In genomic region chrX:23692722-23693442, GRCm38 (mm10) we compare ENCODE assay signal across 8 mouse cellular contexts. TPM values are rescaled to one million over a fixed set of nuclear protein-coding genes. Genes with fewer than 3 reads are reported as not detected.
DNase-seq lines count a peak whose midpoint lies in the region; ATAC-seq and TF ChIP-seq lines count a peak whose summit lies in the region.

Gene Wdr44 (plus strand): TSS chrX:23693051.

- peak within 1 kb of the TSS; percentile 61 for H3K4me3 ChIP-seq in embryonic facial prominence, embryonic 14.5 days (ENCODE audit: low read depth, low read length)
- H3K4me3 ChIP-seq in heart, adult 2 months, result peak within 1 kb of the TSS; percentile 75
- H3K4me3 ChIP-seq in limb, embryonic 13.5 days, result peak within 1 kb of the TSS; percentile 57
- H3K4me3 ChIP-seq in midbrain, embryonic 16.5 days (ENCODE audit: low read depth, low read length), result peak within 1 kb of the TSS; percentile 58

- no peaks in the 10 kb centered on the region for H3K79me2 ChIP-seq in heart, adult 2 months (replicated peaks; ENCODE audit: control insufficient read depth, insufficient read depth, low read length)

- no peaks in the 10 kb centered on the region for H3K4me1 ChIP-seq in embryonic facial prominence, embryonic 14.5 days (ENCODE audit: control insufficient read depth, insufficient read depth, low read length)
- no peaks in the 10 kb centered on the region; the same call in 1 of the 2 replicates for H3K4me1 ChIP-seq in heart, adult 2 months (ENCODE audit: control insufficient read depth, insufficient read depth, low read length)
- H3K4me1 ChIP-seq in limb, embryonic 13.5 days, result no peaks in the 10 kb centered on the region
- no peaks in the 10 kb centered on the region for H3K4me1 ChIP-seq in midbrain, embryonic 16.5 days (ENCODE audit: control insufficient read depth, insufficient read depth, low read length)

- no peak for TF ChIP-seq CTCF in heart, adult 2 months (IDR thresholded peaks at IDR 0.05)

- no peaks in the 10 kb centered on the region for H3K36me3 ChIP-seq in embryonic facial prominence, embryonic 14.5 days (ENCODE audit: control insufficient read depth, insufficient read depth, low read length)
- H3K36me3 ChIP-seq in heart, adult 2 months (ENCODE audit: control insufficient read depth, insufficient read depth, low read length), result no peaks in the 10 kb centered on the region
- no peaks in the 10 kb centered on the region for H3K36me3 ChIP-seq in limb, embryonic 13.5 days
- no peaks in the 10 kb centered on the region for H3K36me3 ChIP-seq in midbrain, embryonic 16.5 days (ENCODE audit: control insufficient read depth, insufficient read depth, low read length)

- H3K9me3 ChIP-seq in embryonic facial prominence, embryonic 14.5 days (ENCODE audit: control insufficient read depth, low read length), result no peaks in the 10 kb centered on the region
- H3K9me3 ChIP-seq in limb, embryonic 13.5 days, result no peaks in the 10 kb centered on the region
- H3K9me3 ChIP-seq in midbrain, embryonic 16.5 days (replicated peaks; ENCODE audit: control insufficient read depth, low read length, poor library complexity, severe bottlenecking), result no peaks in the 10 kb centered on the region

- 7% methylated on average over 36 of the region's 51 CpGs for WGBS in embryonic facial prominence, embryonic 14.5 days
- WGBS in heart, adult 2 months, result 7% methylated on average over 50 of the region's 51 CpGs
- 5% methylated on average over 51 of the region's 51 CpGs for WGBS in limb, embryonic 13.5 days
- WGBS in midbrain, embryonic 16.5 days, result 12% methylated on average over 44 of the region's 51 CpGs

- H3K27me3 ChIP-seq in embryonic facial prominence, embryonic 14.5 days (replicated peaks; ENCODE audit: control insufficient read depth, insufficient read depth, low read length), result no peaks in the 10 kb centered on the region
- no peaks in the 10 kb centered on the region for H3K27me3 ChIP-seq in heart, adult 2 months (ENCODE audit: control insufficient read depth, insufficient read depth, low read length)
- no peaks in the 10 kb centered on the region for H3K27me3 ChIP-seq in limb, embryonic 13.5 days
- no peaks in the 10 kb centered on the region for H3K27me3 ChIP-seq in midbrain, embryonic 16.5 days (ENCODE audit: control insufficient read depth, insufficient read depth, low read depth, low read length)

- DNase-seq in 3T3-L1 (ENCODE audit: low read depth, low spot score), result peak; percentile 95
- DNase-seq in adrenal gland, postnatal 4 days (ENCODE audit: low spot score in 2 of 2), result peak; percentile 76 to 86
- DNase-seq in embryonic facial prominence, embryonic 14.5 days (ENCODE audit: low spot score), result peak; percentile 96
- DNase-seq in heart, adult 2 months, result peak; percentile 95
- DNase-seq in kidney, adult 8-10 months, result peak; percentile 95
- peak; percentile 89 to 95 for DNase-seq in spleen, postnatal 10 days (ENCODE audit: low spot score in 2 of 2)

- peak; percentile 75 for TF ChIP-seq POLR2A in heart, adult 2 months (IDR thresholded peaks at IDR 0.05; ENCODE audit: insufficient read depth, low read depth, low read length)

- peak within 1 kb of the TSS; percentile 81 for H3K27ac ChIP-seq in embryonic facial prominence, embryonic 14.5 days (replicated peaks; ENCODE audit: low read depth, low read length)
- H3K27ac ChIP-seq in heart, adult 2 months, result peak within 1 kb of the TSS; percentile 90
- peak within 1 kb of the TSS; percentile 74; the same call in 1 of the 2 replicates for H3K27ac ChIP-seq in limb, embryonic 13.5 days
- peak within 1 kb of the TSS; percentile 87 for H3K27ac ChIP-seq in midbrain, embryonic 16.5 days (ENCODE audit: low read length)

- intact Hi-C loops in heart, adult 2 months (cut with DNase I), result loop anchor here (5.0 kb wide), 2 partner anchors 74 to 326 kb away; partner anchors contain the start of gene Klhl13

- no peak for TF ChIP-seq EP300 in heart, adult 2 months (IDR thresholded peaks at IDR 0.05; ENCODE audit: insufficient read depth, low read depth, low read length)

- peak within 1 kb of the TSS; percentile 72 for H3K9ac ChIP-seq in embryonic facial prominence, embryonic 14.5 days (ENCODE audit: low read depth, low read length)
- H3K9ac ChIP-seq in heart, adult 2 months (ENCODE audit: low read depth, low read length), result peak within 1 kb of the TSS; percentile 88
- H3K9ac ChIP-seq in limb, embryonic 13.5 days, result peak within 1 kb of the TSS; percentile 70
- peak within 1 kb of the TSS; percentile 70 for H3K9ac ChIP-seq in midbrain, embryonic 16.5 days (ENCODE audit: low read depth, low read length)

- peak; percentile 100 for ATAC-seq in embryonic facial prominence, embryonic 14.5 days (ENCODE audit: low read depth)
- ATAC-seq in limb, embryonic 13.5 days (ENCODE audit: low FRiP score, low read depth), result peak; percentile 100
- ATAC-seq in midbrain, embryonic 16.5 days, result peak; percentile 100

- peak within 1 kb of the TSS; percentile 58 for H3K4me2 ChIP-seq in embryonic facial prominence, embryonic 14.5 days (ENCODE audit: low read depth, low read length)
- H3K4me2 ChIP-seq in limb, embryonic 13.5 days (replicated peaks), result peak within 1 kb of the TSS; percentile 64
- H3K4me2 ChIP-seq in midbrain, embryonic 16.5 days (ENCODE audit: low read length), result peak within 1 kb of the TSS; percentile 58

RNA-seq across cellular contexts. Expression of gene Wdr44, which starts in this region (rescaled TPM):
- 10 to 100 TPM; 10.6 to 12.0 TPM for total RNA-seq in adrenal gland, postnatal 4 days (2021)
- 16.8 and 18.8 TPM in 2 replicates for polyA plus RNA-seq in embryonic facial prominence, embryonic 14.5 days (2014; fragmentation: Nextera tagmentation; extraction: Ambion mirVana)
- 1 to 10 TPM; 9.1 to 9.3 TPM for total RNA-seq in heart, adult 2 months (2021)
- 2.1 and 2.7 TPM in 2 replicates for polyA plus RNA-seq in heart, adult 2 months (2012; rRNA removed)
- 9.1 and 11.5 TPM in 2 replicates for polyA plus RNA-seq in limb, embryonic 13.5 days (2015; fragmentation: Nextera tagmentation; extraction: Ambion mirVana)
- 17.5 and 18.5 TPM in 2 replicates for polyA plus RNA-seq in midbrain, embryonic 16.5 days (2015; fragmentation: Nextera tagmentation; extraction: Ambion mirVana)

Comparison
In these comparisons a context has a peak if more than half of its experiments do, and no peak if none do; other contexts are left out.
1. Peak in every context shown above with its lines: DNase-seq, ATAC-seq, H3K4me3 ChIP-seq and H3K27ac ChIP-seq.